Mouse (Mus musculus) retina, postnatal 1 day (tissue): ENCODE measurements around the gene Rabep2.

Experiments used
- DNase-seq: peaks from one replicate; pipeline ENCODE4 v3.0.0-alpha.2; 2012

Rabep2 gene

GRCm38 (mm10) chr7:126434726-126435125 is 6.2 kb downstream of the Rabep2 start:
- no peak for DNase-seq

- no peak for DNase-seq
Measured at GRCm38 (mm10) chr7:126435801-126436200, 7.2 kb downstream of the Rabep2 start.

DNA sequence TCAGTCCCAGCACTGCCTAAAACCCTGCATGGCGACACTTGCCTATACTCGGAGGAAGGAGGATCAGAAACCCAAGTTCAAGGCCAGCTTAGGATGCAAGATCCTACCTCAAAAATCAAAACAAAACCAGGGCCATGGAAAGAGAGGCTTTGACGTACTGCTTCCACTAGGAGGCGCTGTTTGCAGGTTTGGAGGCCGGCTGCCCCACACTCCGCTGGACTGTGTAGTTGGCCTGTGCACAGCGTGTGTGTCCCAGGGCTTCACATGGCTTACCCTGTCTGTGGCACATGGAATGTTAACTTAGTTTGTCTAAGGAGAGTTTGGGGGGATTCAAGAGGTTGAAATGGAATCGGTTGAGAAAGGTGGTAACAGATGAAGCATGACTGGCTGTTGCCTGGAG is 8.3 kb downstream of the Rabep2 start:
- peak; percentile 80 for DNase-seq

- DNase-seq, result no peak
Measured at GRCm38 (mm10) chr7:126440134-126440533, 11.6 kb downstream of the Rabep2 start.

DNA sequence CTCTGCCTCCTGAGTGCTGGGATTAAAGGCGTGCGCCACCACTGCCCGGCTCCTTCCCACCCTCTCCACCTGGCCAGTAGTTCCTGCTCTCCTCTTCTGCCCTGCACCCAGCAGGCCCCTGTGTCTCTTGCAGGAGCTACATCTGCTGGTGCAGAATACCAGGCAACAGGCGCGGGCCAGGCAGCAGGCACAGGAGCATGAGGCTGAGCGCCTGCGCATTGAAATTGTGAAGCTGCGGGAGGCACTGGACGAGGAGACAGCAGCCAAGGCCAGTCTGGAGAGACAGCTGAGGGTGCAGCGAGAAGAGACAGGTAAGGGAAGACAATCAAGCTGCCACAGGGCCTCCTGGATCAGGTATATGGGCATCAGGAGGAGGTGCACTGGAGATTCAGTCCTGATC is 15.4 kb downstream of the Rabep2 start:
- DNase-seq, result no peak

GRCm38 (mm10) chr7:126444536-126444935 is 16.0 kb downstream of the Rabep2 start:
- no peak for DNase-seq

- DNase-seq, result no peak
Measured at GRCm38 (mm10) chr7:126445104-126445815, 16.7 kb downstream of the Rabep2 start.

- no peak for DNase-seq
Measured at GRCm38 (mm10) chr7:126446217-126446616, 17.7 kb downstream of the Rabep2 start.

- no peak for DNase-seq
Measured at GRCm38 (mm10) chr7:126448481-126448880, 19.9 kb downstream of the Rabep2 start.

- DNase-seq, result no peak
Measured at GRCm38 (mm10) chr7:126449991-126450390, 21.4 kb downstream of the Rabep2 start.

DNA sequence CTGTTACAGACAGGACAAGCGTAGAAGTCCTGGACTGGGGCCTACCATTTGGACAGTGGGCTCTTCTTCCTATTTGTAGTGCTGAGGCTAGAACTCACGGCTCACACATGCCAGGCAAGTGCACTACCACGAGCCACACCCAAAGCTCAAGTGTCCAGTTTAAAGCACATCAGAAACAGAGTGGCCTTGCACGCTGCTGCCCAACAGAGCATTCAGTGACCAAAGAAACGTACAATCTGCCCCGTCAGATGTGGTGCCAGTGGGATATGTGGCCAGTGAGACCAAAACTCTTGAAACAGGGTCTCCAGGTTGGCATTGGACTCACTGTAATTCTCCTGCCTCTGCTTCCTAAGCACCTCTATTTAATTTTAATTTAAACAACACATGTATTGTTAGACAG is 22.1 kb downstream of the Rabep2 start:
- DNase-seq, result no peak

DNA sequence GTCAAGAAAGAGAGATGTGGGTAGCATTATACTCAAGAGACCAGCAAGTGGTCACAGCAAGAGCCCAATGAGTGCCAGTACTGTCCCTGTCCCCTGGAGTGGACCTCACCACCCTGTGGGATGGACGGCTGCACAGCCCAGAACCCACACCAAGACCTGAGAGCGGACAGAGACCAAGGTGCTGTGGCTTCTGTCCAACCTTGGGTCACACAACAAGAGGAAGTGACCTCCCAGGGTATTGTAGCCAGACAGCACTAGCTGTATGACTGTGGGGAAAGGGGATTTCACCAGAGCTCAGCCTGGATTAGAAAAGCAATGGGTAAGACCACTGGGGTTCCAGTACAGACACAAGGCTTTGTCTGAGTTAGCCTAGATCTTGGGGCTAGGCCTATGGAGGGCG is 23.7 kb downstream of the Rabep2 start:
- no peak for DNase-seq

DNA sequence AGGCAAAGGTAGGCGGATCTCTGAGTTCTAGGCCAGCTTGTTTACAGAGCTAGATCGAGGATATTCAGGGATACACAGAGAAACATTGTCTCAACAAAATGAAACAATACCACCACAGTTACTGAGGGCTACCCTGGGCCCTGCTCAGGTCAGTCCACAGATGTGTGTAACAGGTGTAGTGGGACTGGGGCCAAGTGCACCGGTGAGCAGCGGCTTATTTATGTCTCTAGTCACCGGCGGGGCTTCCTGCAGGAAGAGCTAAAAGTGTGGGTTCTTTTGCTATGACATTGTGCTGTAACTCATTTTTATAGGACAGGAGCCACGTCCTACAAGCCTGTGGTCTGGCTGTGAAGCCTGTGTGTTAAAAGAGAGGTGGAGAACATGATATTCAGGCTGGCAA is 25.3 kb downstream of the Rabep2 start:
- DNase-seq, result no peak

DNA sequence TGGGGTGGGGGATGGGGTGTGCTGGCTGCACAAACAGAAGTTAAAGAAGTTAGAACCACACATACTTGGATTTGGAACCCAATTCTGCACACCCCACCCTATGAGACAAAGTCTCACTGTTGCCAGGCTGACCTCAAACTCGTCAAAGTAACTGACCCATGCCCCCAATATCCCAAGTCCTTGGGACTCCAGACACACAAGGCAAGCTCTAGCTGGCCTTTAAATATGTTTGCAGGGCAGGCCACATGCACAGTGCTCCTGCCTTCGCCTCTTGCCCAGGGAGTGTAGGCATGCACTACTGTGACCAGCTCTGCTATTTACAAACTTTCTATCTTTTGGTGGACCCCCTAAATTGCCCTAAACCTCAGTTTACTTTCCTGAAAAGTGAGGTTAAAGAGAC is 26.7 kb downstream of the Rabep2 start:
- DNase-seq, result no peak

GRCm38 (mm10) chr7:126456382-126457266 is 28.1 kb downstream of the Rabep2 start:
- no peak for DNase-seq

- no peak for DNase-seq
Measured at GRCm38 (mm10) chr7:126458225-126458624, 29.7 kb downstream of the Rabep2 start.

GRCm38 (mm10) chr7:126458844-126459618 is 30.5 kb downstream of the Rabep2 start:
- no peak for DNase-seq

DNA sequence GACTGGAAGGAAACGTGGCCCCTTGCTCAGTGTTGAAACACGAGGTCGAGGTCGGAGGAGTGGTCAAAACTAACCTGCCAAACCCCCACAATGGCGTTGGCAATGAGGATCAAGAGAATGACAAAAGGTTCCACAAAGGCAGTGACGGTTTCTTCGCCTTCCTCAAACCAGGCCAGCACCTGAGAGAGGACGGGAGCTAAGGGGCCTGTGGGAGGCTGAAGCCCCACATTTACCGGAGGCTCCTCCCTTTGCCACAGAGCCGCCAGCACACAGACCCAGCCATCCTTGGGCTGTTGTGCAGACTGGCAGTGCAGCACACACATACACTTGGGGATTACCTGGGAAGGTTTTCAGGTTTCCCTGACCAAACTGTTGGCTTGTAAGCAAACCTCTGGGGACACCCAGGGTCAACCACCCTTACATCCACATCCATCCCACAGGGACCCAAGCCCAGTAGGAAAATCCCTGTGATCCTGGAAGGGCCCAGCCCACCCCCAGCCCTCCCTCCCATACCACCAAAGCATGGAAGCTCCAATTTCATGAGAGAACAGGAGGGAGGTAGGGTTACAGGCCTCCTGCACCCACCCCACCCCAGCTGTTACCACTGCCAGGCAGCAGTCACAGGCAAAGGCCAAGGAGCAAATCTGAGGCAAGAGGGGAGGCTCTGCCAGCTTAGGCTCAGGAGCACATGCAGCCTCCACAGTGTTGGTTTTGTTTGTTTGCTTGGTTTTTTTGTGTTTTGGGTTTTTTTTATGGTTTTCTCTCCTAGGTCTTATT is 32.3 kb downstream of the Rabep2 start:
- no peak for DNase-seq

DNA sequence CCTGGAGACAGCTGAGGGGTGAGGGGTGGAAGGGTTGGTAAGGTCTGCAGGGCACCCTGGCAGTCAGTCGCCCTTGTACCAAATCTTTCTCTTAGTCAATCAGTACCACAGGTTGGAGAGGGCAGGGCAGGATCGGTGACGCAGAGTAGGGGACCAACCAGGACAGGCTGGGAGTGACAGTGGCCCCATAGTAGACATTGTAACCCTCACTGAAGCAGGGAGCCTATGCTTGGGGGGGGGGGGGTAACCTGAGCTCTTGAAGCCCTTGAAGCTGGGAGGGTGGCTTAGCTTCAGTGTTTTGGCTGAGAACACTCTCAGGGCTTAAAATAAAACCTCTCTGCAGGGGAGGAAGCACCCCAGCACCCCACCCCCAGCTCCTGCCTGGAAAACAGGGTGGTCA is 33.1 kb downstream of the Rabep2 start:
- no peak for DNase-seq

- no peak for DNase-seq
Measured at GRCm38 (mm10) chr7:126463004-126463403, 34.4 kb downstream of the Rabep2 start, which contains the start of gene Atp2a1. Gene Atp2a1, minus strand, starts transcription at chr7:126463108.

DNA sequence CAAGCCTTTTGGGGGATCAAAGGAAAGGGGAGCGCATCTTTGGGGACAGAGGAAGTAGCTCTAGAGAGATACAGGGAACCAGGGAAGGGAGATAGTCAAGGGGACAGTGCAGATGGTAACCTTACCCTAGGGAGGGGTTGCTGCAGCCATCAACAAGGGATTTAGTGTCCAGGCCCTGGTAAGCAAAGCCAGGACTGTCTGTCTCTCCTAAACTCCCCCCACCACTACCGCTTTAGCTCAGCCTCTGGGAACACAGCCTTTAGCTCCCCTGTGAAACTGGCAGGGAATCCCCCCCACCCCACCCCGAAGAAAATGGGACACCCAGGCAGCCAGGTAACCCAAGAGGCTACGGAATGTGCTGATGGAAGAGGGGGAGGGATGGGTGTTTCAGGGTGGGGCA is 35.0 kb downstream of the Rabep2 start:
- no peak for DNase-seq

DNA sequence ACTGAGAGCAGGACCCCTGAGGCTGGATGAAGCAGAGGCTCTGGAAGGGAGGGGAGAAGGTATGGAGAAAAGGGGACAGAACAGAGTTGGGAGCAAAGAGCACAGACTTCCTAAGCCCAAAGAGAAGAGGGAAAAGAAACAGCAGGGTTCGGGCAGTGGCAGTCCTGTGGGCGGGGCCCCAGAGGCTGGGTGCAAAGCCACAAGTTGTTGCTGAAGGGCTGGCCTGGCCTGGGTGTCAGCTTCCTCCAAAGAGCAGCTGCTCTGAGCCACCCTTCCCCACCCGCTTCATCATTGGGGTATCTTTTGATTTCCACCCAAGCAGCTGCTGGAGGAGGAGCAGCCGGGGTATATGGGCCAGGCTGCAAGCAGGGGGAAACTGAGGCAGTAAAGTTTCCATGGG is 35.6 kb downstream of the Rabep2 start:
- no peak for DNase-seq

- no peak for DNase-seq
Measured at GRCm38 (mm10) chr7:126464836-126465235, 36.3 kb downstream of the Rabep2 start.
